8 mouse cellular contexts compared by ENCODE assay signal in the genomic region with DNA sequence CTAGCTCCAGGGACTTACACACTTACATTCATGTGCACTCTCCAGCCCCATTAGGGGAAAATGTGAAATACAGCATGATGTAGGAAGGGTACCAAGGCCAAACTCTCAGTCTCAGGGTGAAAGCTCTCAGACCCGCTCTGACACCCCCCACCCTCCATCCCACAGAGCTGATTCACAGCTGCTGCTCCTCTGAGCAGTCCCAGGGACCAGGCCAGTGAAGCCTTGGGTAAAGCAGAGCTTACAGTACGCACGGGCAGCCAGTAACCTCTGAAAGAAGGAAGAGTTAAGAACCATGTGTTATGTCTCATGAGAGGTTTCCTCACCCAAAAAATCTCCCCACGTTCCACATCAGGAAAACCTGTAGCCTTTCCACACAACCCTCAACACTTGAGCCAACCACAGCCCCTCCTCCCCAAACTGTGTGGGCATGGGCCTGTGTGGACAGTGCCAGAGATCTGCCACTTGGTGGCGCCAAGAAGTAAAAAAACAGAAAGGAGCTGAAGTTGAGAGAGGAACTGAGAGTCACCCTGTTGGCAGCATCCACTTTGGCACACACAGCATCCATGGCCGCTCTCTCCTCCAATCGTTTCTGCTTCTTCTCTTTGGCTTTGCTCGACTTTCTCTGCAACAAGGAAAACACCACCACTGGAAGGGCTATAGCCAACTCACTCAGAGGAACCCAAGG. TPM values are rescaled to one million over a fixed set of nuclear protein-coding genes. Genes with fewer than 3 reads are reported as not detected.
DNase-seq lines count a peak whose midpoint lies in the region; ATAC-seq and TF ChIP-seq lines count a peak whose summit lies in the region.

No protein-coding gene starts in this region.

- 58% methylated on average over 8 of the region's 8 CpGs for WGBS in heart, embryonic 16.5 days
- 54% methylated on average over 8 of the region's 8 CpGs for WGBS in liver, embryonic 14.5 days (ENCODE audit: insufficient replicate concordance)
- WGBS in neural tube, embryonic 13.5 days: 61% methylated on average over 8 of the region's 8 CpGs
- WGBS in stomach, postnatal 0 days: 44% methylated on average over 8 of the region's 8 CpGs

- no peak overlapping the region for H3K4me2 ChIP-seq in heart, embryonic 16.5 days (ENCODE audit: low read depth, low read length)
- H3K4me2 ChIP-seq in liver, embryonic 14.5 days (ENCODE audit: low read depth): no peak overlapping the region
- H3K4me2 ChIP-seq in neural tube, embryonic 13.5 days: no peak overlapping the region
- H3K4me2 ChIP-seq in stomach, postnatal 0 days (replicated peaks; ENCODE audit: low read depth): no peak overlapping the region

- no peaks in the 10 kb centered on the region for H3K27me3 ChIP-seq in heart, embryonic 16.5 days (ENCODE audit: control insufficient read depth, insufficient read depth, low read length)
- H3K27me3 ChIP-seq in liver, embryonic 14.5 days (ENCODE audit: control insufficient read depth, insufficient read depth, low read length): no peaks in the 10 kb centered on the region
- H3K27me3 ChIP-seq in neural tube, embryonic 13.5 days: no peaks in the 10 kb centered on the region
- H3K27me3 ChIP-seq in stomach, postnatal 0 days (ENCODE audit: control insufficient read depth, insufficient read depth, low read length): no peaks in the 10 kb centered on the region

- peak; percentile 84 for TF ChIP-seq CTCF in brain, embryonic 14.5 days (IDR thresholded peaks at IDR 0.05; ENCODE audit: borderline replicate concordance, extremely low read depth, insufficient read depth, insufficient read length)
- peak; percentile 87 for TF ChIP-seq CTCF in liver, embryonic 14.5 days (IDR thresholded peaks at IDR 0.05; ENCODE audit: low read depth)
- TF ChIP-seq CTCF in stomach, postnatal 0 days (IDR thresholded peaks at IDR 0.05; ENCODE audit: low read depth): peak; percentile 88

- ATAC-seq in erythroid progenitor cell, adult 5-6 weeks (replicated peaks; ENCODE audit: low FRiP score, poor library complexity, severe bottlenecking): peak; percentile 73
- ATAC-seq in heart, embryonic 16.5 days (replicated peaks; ENCODE audit: extremely low read depth, insufficient read depth, low FRiP score): peak; percentile 59; the same call in 1 of the 2 replicates
- peak; percentile 50; the same call in 1 of the 2 replicates for ATAC-seq in liver, embryonic 14.5 days (ENCODE audit: insufficient read depth)
- ATAC-seq in neural tube, embryonic 13.5 days (ENCODE audit: low read depth): peak; percentile 83
- ATAC-seq in stomach, postnatal 0 days (ENCODE audit: low FRiP score, low TSS enrichment): peak; percentile 83

- H3K4me3 ChIP-seq in heart, embryonic 16.5 days (ENCODE audit: low read length): no peak overlapping the region
- H3K4me3 ChIP-seq in liver, embryonic 14.5 days (ENCODE audit: insufficient read depth in 1 of 2, low read depth in 2 of 2, low read length in 2 of 2): no peak overlapping the region
- H3K4me3 ChIP-seq in neural tube, embryonic 13.5 days: no peak overlapping the region
- no peak overlapping the region for H3K4me3 ChIP-seq in stomach, postnatal 0 days (ENCODE audit: low read depth, low read length)

- H3K27ac ChIP-seq in heart, embryonic 16.5 days (ENCODE audit: low read length): no peak overlapping the region
- no peak overlapping the region for H3K27ac ChIP-seq in liver, embryonic 14.5 days
- no peak overlapping the region for H3K27ac ChIP-seq in neural tube, embryonic 13.5 days (replicated peaks)
- H3K27ac ChIP-seq in stomach, postnatal 0 days (replicated peaks): no peak overlapping the region

- H3K4me1 ChIP-seq in heart, embryonic 16.5 days (ENCODE audit: control insufficient read depth, insufficient read depth, low read length): peaks cover 12% of the 10 kb centered on the region; the same call in 1 of the 2 replicates
- peaks cover 2% of the 10 kb centered on the region in 2 experiments for H3K4me1 ChIP-seq in liver, embryonic 14.5 days (replicated peaks; ENCODE audit: control insufficient read depth in 2 of 2, insufficient read depth in 2 of 2, low read length in 1 of 2)
- peaks cover 29% of the 10 kb centered on the region for H3K4me1 ChIP-seq in neural tube, embryonic 13.5 days (replicated peaks)
- no peaks in the 10 kb centered on the region for H3K4me1 ChIP-seq in stomach, postnatal 0 days (replicated peaks; ENCODE audit: control insufficient read depth, insufficient read depth)

- no peak overlapping the region for H3K9ac ChIP-seq in heart, embryonic 16.5 days (ENCODE audit: low read length)
- H3K9ac ChIP-seq in liver, embryonic 14.5 days (replicated peaks): no peak overlapping the region
- no peak overlapping the region for H3K9ac ChIP-seq in neural tube, embryonic 13.5 days
- H3K9ac ChIP-seq in stomach, postnatal 0 days (ENCODE audit: low read length): no peak overlapping the region

- DNase-seq in CD4-positive, CD25-positive, alpha-beta regulatory T cell, adult 2 months (ENCODE audit: low read depth, low spot score): peak; percentile 84
- peak; percentile 90 for DNase-seq in brain, embryonic 14.5 days (ENCODE audit: low read depth)
- DNase-seq in kidney, postnatal 25 days: peak; percentile 77 to 83
- DNase-seq in liver, embryonic 14.5 days (ENCODE audit: low read depth in 3 of 3, low spot score in 3 of 3): peak in 1 of 3 experiments; percentile 45
- peak; percentile 68 for DNase-seq in stomach, postnatal 0 days (ENCODE audit: low spot score)

- peaks cover 55% of the 10 kb centered on the region for H3K36me3 ChIP-seq in heart, embryonic 16.5 days (ENCODE audit: control insufficient read depth, insufficient read depth)
- peaks cover 33% of the 10 kb centered on the region for H3K36me3 ChIP-seq in liver, embryonic 14.5 days (replicated peaks; ENCODE audit: control insufficient read depth, insufficient read depth, low read depth)
- peaks cover 46% of the 10 kb centered on the region for H3K36me3 ChIP-seq in neural tube, embryonic 13.5 days
- peaks cover 14% of the 10 kb centered on the region for H3K36me3 ChIP-seq in stomach, postnatal 0 days (ENCODE audit: control insufficient read depth, insufficient read depth, low read length)

- no peaks in the 10 kb centered on the region for H3K9me3 ChIP-seq in heart, embryonic 16.5 days (replicated peaks; ENCODE audit: control insufficient read depth, low read length)
- no peaks in the 10 kb centered on the region for H3K9me3 ChIP-seq in liver, embryonic 14.5 days (ENCODE audit: control insufficient read depth, low read length)
- no peaks in the 10 kb centered on the region for H3K9me3 ChIP-seq in neural tube, embryonic 13.5 days
- H3K9me3 ChIP-seq in stomach, postnatal 0 days (ENCODE audit: control insufficient read depth, low read length): no peaks in the 10 kb centered on the region

- no peak for TF ChIP-seq POLR2A in brain, embryonic 14.5 days (IDR thresholded peaks at IDR 0.05; ENCODE audit: borderline replicate concordance, extremely low read depth, insufficient read depth, insufficient read length, poor library complexity, severe bottlenecking)

- no peak for TF ChIP-seq EP300 in liver, embryonic 14.5 days (IDR thresholded peaks at IDR 0.05; ENCODE audit: low read depth)
- no peak for TF ChIP-seq EP300 in stomach, postnatal 0 days (optimal IDR thresholded peaks at IDR 0.05)

RNA-seq across cellular contexts. Expression of a gene that starts 6.3 kb away (rescaled TPM):
- polyA plus RNA-seq in brain, embryonic 14.5 days (2012; rRNA removed): 74.8 and 79.2 TPM in 2 replicates
- total RNA-seq in erythroid progenitor cell, adult 5-6 weeks (2015; ENCODE audit: low replicate concordance): 35.6 and 47.2 TPM in 2 replicates
- total RNA-seq in erythroid progenitor cell, adult 5-6 weeks (2017; ENCODE audit: low replicate concordance): 44.8 and 57.3 TPM in 2 replicates
- polyA plus RNA-seq in heart, embryonic 16.5 days (2015; fragmentation: Nextera tagmentation; extraction: Ambion mirVana): 59.3 and 61.1 TPM in 2 replicates
- 16.1 and 18.0 TPM in 2 replicates for polyA plus RNA-seq in liver, embryonic 14.5 days (2012; rRNA removed)
- polyA plus RNA-seq in liver, embryonic 14.5 days (2014; fragmentation: Nextera tagmentation; extraction: Ambion mirVana): 23.1 and 24.9 TPM in 2 replicates
- 58.1 TPM in 2 replicates for polyA plus RNA-seq in neural tube, embryonic 13.5 days (2015; fragmentation: Nextera tagmentation; extraction: Ambion mirVana)
- 20.1 and 20.5 TPM in 2 replicates for polyA plus RNA-seq in stomach, postnatal 0 days (2015; fragmentation: Nextera tagmentation; extraction: Ambion mirVana)

RNA-seq across cellular contexts. Expression of a gene that starts 17.3 kb away (rescaled TPM):
- polyA plus RNA-seq in brain, embryonic 14.5 days (2012; rRNA removed): 458 and 614 TPM in 2 replicates
- 226 and 267 TPM in 2 replicates for total RNA-seq in erythroid progenitor cell, adult 5-6 weeks (2015; ENCODE audit: low replicate concordance)
- 106 and 241 TPM in 2 replicates for total RNA-seq in erythroid progenitor cell, adult 5-6 weeks (2017; ENCODE audit: low replicate concordance)
- 1,892 and 2,285 TPM in 2 replicates for polyA plus RNA-seq in heart, embryonic 16.5 days (2015; fragmentation: Nextera tagmentation; extraction: Ambion mirVana)
- polyA plus RNA-seq in liver, embryonic 14.5 days (2012; rRNA removed): 282 and 547 TPM in 2 replicates
- 803 and 809 TPM in 2 replicates for polyA plus RNA-seq in liver, embryonic 14.5 days (2014; fragmentation: Nextera tagmentation; extraction: Ambion mirVana)
- polyA plus RNA-seq in neural tube, embryonic 13.5 days (2015; fragmentation: Nextera tagmentation; extraction: Ambion mirVana): 918 and 1,011 TPM in 2 replicates
- polyA plus RNA-seq in stomach, postnatal 0 days (2015; fragmentation: Nextera tagmentation; extraction: Ambion mirVana): 1,651 and 1,766 TPM in 2 replicates

RNA-seq across cellular contexts. Expression of a gene that starts 28.6 kb away (rescaled TPM):
- 209 and 213 TPM in 2 replicates for polyA plus RNA-seq in brain, embryonic 14.5 days (2012; rRNA removed)
- 17.3 and 25.6 TPM in 2 replicates for total RNA-seq in erythroid progenitor cell, adult 5-6 weeks (2015; ENCODE audit: low replicate concordance)
- 8.2 and 10.0 TPM in 2 replicates for total RNA-seq in erythroid progenitor cell, adult 5-6 weeks (2017; ENCODE audit: low replicate concordance)
- polyA plus RNA-seq in heart, embryonic 16.5 days (2015; fragmentation: Nextera tagmentation; extraction: Ambion mirVana): 140 and 141 TPM in 2 replicates
- 31.5 and 34.7 TPM in 2 replicates for polyA plus RNA-seq in liver, embryonic 14.5 days (2012; rRNA removed)
- polyA plus RNA-seq in liver, embryonic 14.5 days (2014; fragmentation: Nextera tagmentation; extraction: Ambion mirVana): 50.5 and 52.4 TPM in 2 replicates
- polyA plus RNA-seq in neural tube, embryonic 13.5 days (2015; fragmentation: Nextera tagmentation; extraction: Ambion mirVana): 227 and 243 TPM in 2 replicates
- polyA plus RNA-seq in stomach, postnatal 0 days (2015; fragmentation: Nextera tagmentation; extraction: Ambion mirVana): 121 and 126 TPM in 2 replicates

RNA-seq across cellular contexts. Expression of a gene that starts 32.4 kb away (rescaled TPM):
- polyA plus RNA-seq in brain, embryonic 14.5 days (2012; rRNA removed): 134 and 211 TPM in 2 replicates
- total RNA-seq in erythroid progenitor cell, adult 5-6 weeks (2015; ENCODE audit: low replicate concordance): 2.2 TPM in 1 of 2 replicates, not detected in the other
- 0.53 TPM in 1 of 2 replicates, not detected in the other for total RNA-seq in erythroid progenitor cell, adult 5-6 weeks (2017; ENCODE audit: low replicate concordance)
- 11.9 and 18.0 TPM in 2 replicates for polyA plus RNA-seq in heart, embryonic 16.5 days (2015; fragmentation: Nextera tagmentation; extraction: Ambion mirVana)
- 1.7 and 2.0 TPM in 2 replicates for polyA plus RNA-seq in liver, embryonic 14.5 days (2012; rRNA removed)
- 0.36 and 0.58 TPM in 2 replicates for polyA plus RNA-seq in liver, embryonic 14.5 days (2014; fragmentation: Nextera tagmentation; extraction: Ambion mirVana)
- 31.0 and 31.1 TPM in 2 replicates for polyA plus RNA-seq in neural tube, embryonic 13.5 days (2015; fragmentation: Nextera tagmentation; extraction: Ambion mirVana)
- 2.2 and 2.4 TPM in 2 replicates for polyA plus RNA-seq in stomach, postnatal 0 days (2015; fragmentation: Nextera tagmentation; extraction: Ambion mirVana)
